Mouse (Mus musculus) Patski (cell line): Measurements from ENCODE around the gene Ephx4. TPM values are rescaled to one million over a fixed set of nuclear protein-coding genes. Genes with fewer than 3 reads are reported as not detected.
"Not testable (repeated sequence)": the region's sequence is repeated elsewhere in the genome, so short reads cannot be mapped to it uniquely, and the experiment has no call there.

Experiments
- ATAC-seq: fragments of 100-300 bp; one replicate; pipeline ENCODE4 v1.8.0; 2021
- CTCF ChIA-PET: fragments of 350-600 bp; sonication (Branson Sonifier 250); formaldehyde crosslinking; loops from one replicate; lab custom pipeline; 2022; ENCODE audit warnings: inconsistent platforms; lab: Charles Lee
- POLR2A ChIA-PET: fragments of 350-600 bp; sonication (Branson Sonifier 250); formaldehyde crosslinking; loops from one replicate; lab custom pipeline; 2022; ENCODE audit warnings: antibody characterized with exemption, inconsistent platforms; lab: Charles Lee
- DNase-seq: peaks from one replicate; pipeline ENCODE4 v3.0.0-alpha.2; 2011; ENCODE audit warnings: low read depth, low spot score
- H3K27me3 ChIP-seq: fragments of 371-371 bp; one replicate; pipeline ENCODE4 v1.5.1; 2021
- CTCF ChIP-seq: fragments of 100-300 bp; IDR thresholded peaks from one replicate; pipeline ENCODE4 v1.5.1; 2021
- in situ Hi-C: fragments of 300-500 bp; cut with MboI; formaldehyde crosslinking; loops from 3 replicates; pipeline ENCODE4 v1.11.1; 2018; ENCODE audit warnings: low pct_unique_long_range_greater_than_20kb, mixed read lengths
- polyA plus RNA-seq: library from polyadenylated mRNA; unstranded; gene quantifications from one replicate; pipeline ENCODE4 v1.2.3, GENCODE M21; 2021

The Ephx4 gene
- polyA plus RNA-seq = 0.06 TPM

DNA sequence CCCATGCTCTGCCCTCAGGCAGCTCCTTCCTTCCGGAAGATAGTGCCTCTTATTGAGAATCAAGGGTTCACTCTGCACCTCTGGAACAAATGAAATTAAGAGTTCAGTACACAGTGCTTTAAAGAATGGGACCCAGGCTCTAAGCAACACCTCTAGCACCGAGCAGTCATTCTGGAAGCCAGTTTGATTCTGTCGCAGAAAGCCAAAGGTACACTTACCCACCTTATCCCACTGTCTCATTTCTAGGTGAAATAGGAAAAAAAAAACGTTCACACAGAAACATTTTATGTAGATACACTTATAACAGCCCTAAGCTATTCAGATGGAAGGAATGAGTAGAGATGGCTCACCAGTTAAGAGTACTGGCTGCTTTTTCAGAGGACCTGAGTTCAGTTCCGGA is at the start of gene Ephx4:
Gene Ephx4, plus strand, starts transcription at position 301 of the 400 bp plus-strand sequence.
- peaks cover 52% of the 10 kb centered on the region for H3K27me3 ChIP-seq
- ChIA-PET POLR2A (interaction anchor here (0.6 kb wide), 1 partner anchor 994 kb away, joined by 5 read pairs; no protein-coding TSS in a partner anchor), CTCF (interaction anchor here (0.6 to 0.7 kb wide), 2 partner anchors 12 to 14 kb away, joined by 3 read pairs; no protein-coding TSS in a partner anchor)
- TF ChIP-seq CTCF = no peak
- DNase-seq (no peak), ATAC-seq (no peak)
- in situ Hi-C loops = no loop called here

DNA sequence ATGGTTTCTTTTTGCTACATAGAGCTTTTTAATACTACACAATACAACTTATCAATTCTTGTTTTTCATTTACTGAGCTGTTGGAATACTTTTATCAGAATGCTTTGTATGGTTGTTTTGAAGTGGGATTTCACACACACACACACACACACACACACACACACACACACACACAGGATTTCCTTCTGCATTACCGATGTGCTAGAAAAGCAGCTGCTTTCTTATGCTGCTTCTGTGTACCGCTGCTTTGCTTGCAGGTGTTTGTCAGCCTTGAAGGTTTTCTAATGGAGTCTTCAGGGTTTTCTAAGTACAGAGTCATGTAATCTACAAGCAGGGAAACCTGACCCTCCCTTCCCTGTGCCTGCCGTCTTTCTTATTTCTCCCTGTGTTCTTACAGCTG is 48.6 kb upstream of the Ephx4 start:
- DNase-seq (no peak), ATAC-seq (no peak)
- ChIA-PET CTCF (no interaction called here), POLR2A (interaction anchor here (0.6 kb wide), 1 partner anchor 60 kb away, joined by 3 read pairs; no protein-coding TSS in a partner anchor)
- no peak for TF ChIP-seq CTCF
- in situ Hi-C loops = loop anchor here (10.0 kb wide), 1 partner anchor 161 kb away; no protein-coding TSS in a partner anchor
- H3K27me3 ChIP-seq = peaks cover 40% of the 10 kb centered on the region

DNA sequence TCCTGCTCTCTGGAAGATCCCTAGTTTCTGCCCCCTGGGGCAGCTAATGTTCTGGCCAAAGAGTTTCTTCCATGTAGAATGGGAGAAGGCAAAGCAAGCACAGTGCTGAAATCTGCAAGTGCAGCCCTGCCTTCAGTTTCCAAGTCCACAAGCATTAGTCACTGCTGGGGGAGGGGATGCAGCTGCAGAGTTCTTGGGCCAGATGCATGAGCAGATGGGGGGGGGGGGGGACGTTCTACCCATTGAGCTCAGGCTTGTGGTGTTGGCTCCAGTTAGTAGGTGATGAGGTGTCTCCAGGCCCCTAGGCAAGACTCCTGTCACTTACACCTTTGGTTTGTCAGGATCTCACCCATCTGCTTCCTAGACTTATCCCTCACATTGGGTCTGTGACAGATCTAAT is 46.7 kb upstream of the Ephx4 start:
- ATAC-seq (no peak), DNase-seq (no peak)
- CTCF ChIA-PET = interaction anchor here (0.8 to 0.9 kb wide), 2 partner anchors 10 to 12 kb away, joined by 3 read pairs; no protein-coding TSS in a partner anchor
- in situ Hi-C loops = loop anchor here (10.0 kb wide), 1 partner anchor 159 kb away; no protein-coding TSS in a partner anchor
- POLR2A ChIA-PET = interaction anchor here (0.7 kb wide), 1 partner anchor 980 kb away, joined by 3 read pairs; no protein-coding TSS in a partner anchor
- peaks cover 24% of the 10 kb centered on the region for H3K27me3 ChIP-seq
- no peak for TF ChIP-seq CTCF

GRCm38 (mm10) chr5:107357723-107358122 is 44.8 kb upstream of the Ephx4 start:
- in situ Hi-C loops = loop anchor here (10.0 kb wide), 1 partner anchor 157 kb away; no protein-coding TSS in a partner anchor
- no peak for ATAC-seq
- ChIA-PET POLR2A (interaction anchor here (1.7 kb wide), 1 partner anchor 9 kb away, joined by 5 read pairs; no protein-coding TSS in a partner anchor), CTCF (no interaction called here)
- TF ChIP-seq CTCF = no peak
- peaks cover 21% of the 10 kb centered on the region for H3K27me3 ChIP-seq
- DNase-seq = no peak

- in situ Hi-C loops = loop anchor here (10.0 kb wide), 1 partner anchor 155 kb away; no protein-coding TSS in a partner anchor
- CTCF ChIA-PET = no interaction called here
- POLR2A ChIA-PET = interaction anchor here (0.7 to 1.7 kb wide), 3 partner anchors 10 to 428 kb away, joined by 3 to 5 read pairs (median 5); no protein-coding TSS in a partner anchor
These were observed 43.0 kb upstream of the Ephx4 start for GRCm38 (mm10) chr5:107359395-107360053.

DNA sequence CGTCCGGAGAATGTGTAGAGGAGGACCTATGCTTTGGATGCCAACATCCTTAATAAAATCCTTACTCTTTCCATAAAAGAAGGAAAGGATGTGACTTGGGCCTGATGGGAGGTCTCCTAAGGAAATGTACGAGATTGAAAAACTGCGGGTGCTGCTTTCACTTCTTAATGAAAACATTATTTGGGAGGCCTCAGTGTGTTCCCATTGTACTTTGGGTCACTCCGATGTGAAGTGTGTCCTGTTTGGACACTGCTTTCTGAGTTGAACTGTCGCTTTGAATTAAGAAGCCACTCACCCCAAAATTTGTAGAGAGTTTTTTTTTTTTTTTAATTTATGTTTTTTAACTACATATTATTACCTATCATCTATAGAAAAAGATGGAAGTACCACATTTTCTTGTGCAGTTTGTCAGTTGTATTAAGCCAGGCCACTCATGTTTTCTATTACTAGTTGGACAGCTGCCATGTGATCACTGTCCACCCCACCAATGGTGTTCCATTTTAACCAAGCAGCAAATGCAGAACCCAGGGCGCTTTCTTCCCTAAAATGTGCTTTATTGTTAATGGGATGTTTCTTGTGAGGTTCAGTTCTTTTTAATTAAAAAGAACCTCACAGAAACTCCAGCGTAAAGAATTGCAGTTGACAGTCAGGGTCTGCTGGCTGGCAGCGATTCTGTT is 42.3 kb upstream of the Ephx4 start:
- CTCF ChIA-PET = no interaction called here
- DNase-seq = no peak
- ATAC-seq = no peak
- in situ Hi-C loops = no loop called here
- TF ChIP-seq CTCF = no peak
- POLR2A ChIA-PET = interaction anchor here (0.7 kb wide), 2 partner anchors 208 to 427 kb away, joined by 3 to 5 read pairs; no protein-coding TSS in a partner anchor
- H3K27me3 ChIP-seq = peaks cover 6% of the 10 kb centered on the region

More at GRCm38 (mm10) chr5:107359395-107360053, 43.0 kb upstream of the Ephx4 start:
- peaks cover 13% of the 10 kb centered on the region for H3K27me3 ChIP-seq
- peak; percentile 47 for DNase-seq
- ATAC-seq = peak; percentile 98
- no peak for TF ChIP-seq CTCF

- no peaks in the 10 kb centered on the region for H3K27me3 ChIP-seq
- DNase-seq (no peak), ATAC-seq (no peak)
- in situ Hi-C loops = no loop called here
- ChIA-PET POLR2A (interaction anchor here (1.0 kb wide), 1 partner anchor 12 kb away, joined by 6 read pairs; no protein-coding TSS in a partner anchor), CTCF (no interaction called here)
- TF ChIP-seq CTCF = no peak
These were observed 32.5 kb upstream of the Ephx4 start for GRCm38 (mm10) chr5:107370040-107370439.

DNA sequence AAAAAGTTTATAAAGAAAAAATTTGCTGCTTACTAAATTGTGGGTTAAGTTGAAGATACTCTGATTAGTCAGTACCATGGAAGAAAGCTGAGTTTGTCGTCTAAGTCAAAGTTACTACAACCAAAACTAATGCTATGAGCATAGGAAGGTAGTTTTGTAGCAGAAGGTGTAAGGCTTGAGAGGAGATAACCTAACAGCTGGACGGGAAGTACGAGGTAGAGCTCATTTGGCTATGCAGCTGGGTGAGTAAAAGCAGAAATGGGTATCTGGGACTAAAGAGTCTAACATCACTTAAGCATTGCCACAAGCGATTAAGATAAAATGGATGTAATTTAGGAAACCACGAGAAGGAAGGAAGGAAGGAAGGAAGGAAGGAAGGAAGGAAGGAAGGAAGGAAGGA is 31.2 kb upstream of the Ephx4 start:
- ATAC-seq (no peak), DNase-seq (no peak)
- CTCF ChIA-PET = no interaction called here
- POLR2A ChIA-PET = no interaction called here
- in situ Hi-C loops = no loop called here
- H3K27me3 ChIP-seq = no peaks in the 10 kb centered on the region
- TF ChIP-seq CTCF = no peak

GRCm38 (mm10) chr5:107373256-107373655 is 29.3 kb upstream of the Ephx4 start:
- TF ChIP-seq CTCF = no peak
- ChIA-PET POLR2A (no interaction called here), CTCF (interaction anchor here (1.3 kb wide), 1 partner anchor 168 kb away, joined by 3 read pairs; no protein-coding TSS in a partner anchor)
- no peak for DNase-seq
- in situ Hi-C loops = no loop called here
- no peak for ATAC-seq
- no peaks in the 10 kb centered on the region for H3K27me3 ChIP-seq

GRCm38 (mm10) chr5:107386448-107386847 is 16.1 kb upstream of the Ephx4 start:
- DNase-seq, CTCF ChIA-PET, ATAC-seq, POLR2A ChIA-PET, H3K27me3 ChIP-seq, in situ Hi-C loops: not testable (repeated sequence)
